Mouse (Mus musculus) cerebellum, adult 11-12 months (tissue): ENCODE data around the gene Ets1.
A peak's percentile ranks its signal among the peaks of the same experiment; 100 is the strongest.

Experiments
- DNase-seq: peaks from one replicate; pipeline ENCODE4 v3.0.0; 2022

Gene Ets1

GRCm38 (mm10) chr9:32787615-32788014 is 151.6 kb downstream of the Ets1 start:
- DNase-seq, result no peak

- peak; percentile 4 for DNase-seq
Observed at GRCm38 (mm10) chr9:32789306-32789705, 153.3 kb downstream of the Ets1 start.

- no peak for DNase-seq
Observed at GRCm38 (mm10) chr9:32791699-32792098, 155.7 kb downstream of the Ets1 start.

DNA sequence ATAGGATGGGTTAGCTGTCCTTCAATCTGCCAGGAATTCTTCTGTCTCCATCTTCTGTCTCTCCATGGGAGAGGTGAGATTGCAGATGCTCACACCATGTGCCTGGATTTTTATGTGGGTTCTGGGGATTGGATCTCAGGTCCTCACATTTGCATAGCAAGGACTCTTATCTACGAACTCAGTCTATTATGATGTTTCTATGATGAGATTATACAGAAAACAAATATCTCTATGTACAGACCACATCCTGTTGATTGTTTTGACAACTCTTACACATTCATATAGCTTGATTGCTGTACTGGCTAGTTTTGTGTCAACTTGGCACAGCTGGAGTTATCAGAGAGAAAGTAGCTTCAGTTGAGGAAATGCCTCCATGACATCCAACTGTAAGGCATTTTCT is 162.2 kb downstream of the Ets1 start:
- DNase-seq, result no peak

GRCm38 (mm10) chr9:32806106-32806505 is 170.1 kb downstream of the Ets1 start:
- DNase-seq, result no peak
